Mouse (Mus musculus): ENCODE data around the gene Rabep2.

Rabep2 gene

DNA sequence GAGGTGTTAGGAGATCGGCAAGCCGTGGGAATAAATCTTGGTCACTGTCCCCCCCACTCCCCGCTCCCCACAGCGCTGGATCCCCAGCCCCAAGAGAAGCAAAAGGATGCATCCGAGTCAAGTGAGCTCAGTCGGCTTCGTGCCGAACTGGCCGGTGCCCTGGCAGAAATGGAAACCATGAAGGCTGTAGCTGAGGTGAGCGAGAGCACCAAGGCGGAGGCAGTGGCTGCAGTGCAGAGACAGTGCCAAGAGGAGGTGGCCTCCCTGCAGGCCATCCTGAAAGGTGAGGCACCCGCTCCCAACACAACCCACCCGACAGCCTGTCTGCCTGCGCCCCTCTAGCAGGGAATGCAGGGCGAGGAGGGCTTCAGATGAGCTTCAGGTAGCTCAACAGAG lies 942 bp downstream of the Rabep2 start:
- in situ Hi-C loops (cut with MboI; ENCODE audit: unreplicated experiment in 2 of 2) = no loop called here

DNA sequence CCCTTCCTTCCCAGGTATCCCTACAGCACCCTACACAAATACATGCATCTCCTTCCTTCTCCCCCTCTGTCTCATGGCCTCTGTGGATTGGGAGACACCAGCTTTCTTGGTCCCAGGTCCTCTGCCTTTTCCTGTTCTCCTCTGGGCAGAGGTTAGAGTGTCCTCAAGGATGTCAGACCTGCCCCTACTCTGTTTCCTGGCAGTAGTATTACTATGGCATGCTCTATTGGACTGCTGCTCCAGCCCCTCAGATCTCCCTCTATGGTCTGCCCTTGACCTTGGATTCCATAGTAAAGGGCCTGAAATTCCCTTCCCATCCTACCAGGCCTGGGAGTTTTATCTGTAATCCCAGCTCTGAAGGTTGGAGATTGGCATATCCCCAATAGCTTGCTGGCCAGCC lies 1.6 kb downstream of the Rabep2 start:
- in situ Hi-C loops (cut with MboI; ENCODE audit: unreplicated experiment in 2 of 2) = no loop called here

DNA sequence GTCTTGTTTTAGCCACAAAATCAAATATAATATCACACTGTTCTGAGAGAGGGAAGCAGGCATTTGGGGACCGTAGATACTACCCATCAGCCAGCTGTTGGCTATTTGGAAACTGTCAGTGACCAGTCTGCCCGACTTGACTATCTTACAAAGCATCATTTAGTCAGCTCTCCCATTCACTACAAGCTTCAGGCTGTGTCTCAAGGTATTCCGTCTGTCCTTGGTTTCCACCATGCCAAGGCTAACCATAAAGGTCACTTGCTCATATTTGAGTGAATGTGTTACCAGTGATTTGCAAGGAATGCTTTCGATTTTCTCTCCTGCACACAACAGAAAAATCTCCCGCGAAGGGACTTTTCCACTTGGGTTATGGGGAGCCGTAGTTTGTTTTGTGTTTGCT lies 6.2 kb downstream of the Rabep2 start:
- in situ Hi-C loops (cut with MboI; ENCODE audit: unreplicated experiment in 2 of 2) = loop anchor here (5.0 kb wide), 3 partner anchors 37 to 93 kb away; partner anchors contain the start of gene Nfatc2ip (in 2 of the 2)

DNA sequence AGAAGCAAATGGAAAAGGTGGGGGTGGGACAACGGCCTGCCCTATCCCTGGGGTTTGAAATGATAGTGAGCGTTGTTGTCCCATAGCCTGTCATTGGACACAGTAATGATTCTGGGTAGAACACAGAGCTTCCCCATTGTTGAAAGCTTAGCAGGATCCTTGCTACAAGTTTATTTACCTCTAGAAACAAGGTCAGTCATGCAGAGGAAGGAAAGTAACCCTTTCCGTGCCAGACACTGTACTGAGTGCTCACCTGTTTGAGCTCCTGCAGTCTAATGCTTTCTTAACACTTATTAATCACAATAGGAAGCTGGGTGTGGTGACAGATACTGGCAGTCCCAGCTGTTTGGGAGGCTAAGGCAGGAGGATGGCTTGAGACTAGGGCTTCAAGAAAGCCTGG lies 7.2 kb downstream of the Rabep2 start:
- in situ Hi-C loops (cut with MboI; ENCODE audit: unreplicated experiment in 2 of 2) = loop anchor here (5.0 kb wide), 3 partner anchors 36 to 92 kb away; partner anchors contain the start of gene Nfatc2ip (in 2 of the 2)

DNA sequence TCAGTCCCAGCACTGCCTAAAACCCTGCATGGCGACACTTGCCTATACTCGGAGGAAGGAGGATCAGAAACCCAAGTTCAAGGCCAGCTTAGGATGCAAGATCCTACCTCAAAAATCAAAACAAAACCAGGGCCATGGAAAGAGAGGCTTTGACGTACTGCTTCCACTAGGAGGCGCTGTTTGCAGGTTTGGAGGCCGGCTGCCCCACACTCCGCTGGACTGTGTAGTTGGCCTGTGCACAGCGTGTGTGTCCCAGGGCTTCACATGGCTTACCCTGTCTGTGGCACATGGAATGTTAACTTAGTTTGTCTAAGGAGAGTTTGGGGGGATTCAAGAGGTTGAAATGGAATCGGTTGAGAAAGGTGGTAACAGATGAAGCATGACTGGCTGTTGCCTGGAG lies 8.3 kb downstream of the Rabep2 start:
- in situ Hi-C loops (cut with MboI; ENCODE audit: unreplicated experiment in 2 of 2) = loop anchor here (5.0 kb wide), 3 partner anchors 35 to 90 kb away; partner anchors contain the start of gene Nfatc2ip (in 2 of the 2)

DNA sequence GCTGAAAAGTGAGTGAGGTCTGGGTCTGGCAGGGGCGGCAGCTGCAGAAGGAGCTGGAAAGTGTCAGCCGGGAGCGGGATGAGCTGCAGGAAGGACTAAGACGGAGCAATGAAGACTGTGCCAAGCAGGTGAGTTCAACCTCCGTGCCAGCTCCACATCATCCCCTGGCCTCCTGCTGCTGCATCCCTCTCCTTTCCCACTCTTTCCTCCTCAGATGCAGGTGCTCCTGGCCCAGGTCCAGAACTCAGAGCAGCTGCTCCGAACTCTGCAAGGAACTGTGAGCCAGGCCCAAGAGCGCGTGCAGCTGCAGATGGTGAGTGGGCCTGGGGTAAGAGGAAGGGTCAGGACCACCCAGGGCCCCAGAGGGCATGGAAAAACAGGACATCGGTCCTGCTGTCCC lies 11.6 kb downstream of the Rabep2 start:
- in situ Hi-C loops (cut with MboI; ENCODE audit: unreplicated experiment in 2 of 2) = no loop called here

DNA sequence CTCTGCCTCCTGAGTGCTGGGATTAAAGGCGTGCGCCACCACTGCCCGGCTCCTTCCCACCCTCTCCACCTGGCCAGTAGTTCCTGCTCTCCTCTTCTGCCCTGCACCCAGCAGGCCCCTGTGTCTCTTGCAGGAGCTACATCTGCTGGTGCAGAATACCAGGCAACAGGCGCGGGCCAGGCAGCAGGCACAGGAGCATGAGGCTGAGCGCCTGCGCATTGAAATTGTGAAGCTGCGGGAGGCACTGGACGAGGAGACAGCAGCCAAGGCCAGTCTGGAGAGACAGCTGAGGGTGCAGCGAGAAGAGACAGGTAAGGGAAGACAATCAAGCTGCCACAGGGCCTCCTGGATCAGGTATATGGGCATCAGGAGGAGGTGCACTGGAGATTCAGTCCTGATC lies 15.4 kb downstream of the Rabep2 start:
- in situ Hi-C loops (cut with MboI; ENCODE audit: unreplicated experiment in 2 of 2) = no loop called here

DNA sequence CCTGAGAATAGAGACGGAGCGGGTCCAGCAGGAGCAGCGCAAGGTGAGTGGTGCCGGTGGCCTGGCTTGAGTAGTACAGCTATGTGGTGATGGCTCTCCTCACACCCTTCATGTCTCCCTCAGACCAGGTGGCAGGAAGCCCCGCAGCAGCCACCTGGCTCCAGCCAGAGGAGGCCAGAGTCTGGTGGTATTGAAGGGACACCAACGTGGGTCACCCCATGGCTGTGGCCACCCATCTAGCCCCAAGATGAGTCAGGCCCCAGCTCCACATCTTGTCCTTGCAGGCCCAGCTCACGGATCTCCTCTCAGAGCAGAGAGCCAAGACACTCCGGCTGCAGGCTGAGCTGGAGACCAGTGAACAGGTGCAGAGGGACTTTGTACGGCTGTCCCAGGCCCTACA lies 16.0 kb downstream of the Rabep2 start:
- in situ Hi-C loops (cut with MboI; ENCODE audit: unreplicated experiment in 2 of 2) = no loop called here

DNA sequence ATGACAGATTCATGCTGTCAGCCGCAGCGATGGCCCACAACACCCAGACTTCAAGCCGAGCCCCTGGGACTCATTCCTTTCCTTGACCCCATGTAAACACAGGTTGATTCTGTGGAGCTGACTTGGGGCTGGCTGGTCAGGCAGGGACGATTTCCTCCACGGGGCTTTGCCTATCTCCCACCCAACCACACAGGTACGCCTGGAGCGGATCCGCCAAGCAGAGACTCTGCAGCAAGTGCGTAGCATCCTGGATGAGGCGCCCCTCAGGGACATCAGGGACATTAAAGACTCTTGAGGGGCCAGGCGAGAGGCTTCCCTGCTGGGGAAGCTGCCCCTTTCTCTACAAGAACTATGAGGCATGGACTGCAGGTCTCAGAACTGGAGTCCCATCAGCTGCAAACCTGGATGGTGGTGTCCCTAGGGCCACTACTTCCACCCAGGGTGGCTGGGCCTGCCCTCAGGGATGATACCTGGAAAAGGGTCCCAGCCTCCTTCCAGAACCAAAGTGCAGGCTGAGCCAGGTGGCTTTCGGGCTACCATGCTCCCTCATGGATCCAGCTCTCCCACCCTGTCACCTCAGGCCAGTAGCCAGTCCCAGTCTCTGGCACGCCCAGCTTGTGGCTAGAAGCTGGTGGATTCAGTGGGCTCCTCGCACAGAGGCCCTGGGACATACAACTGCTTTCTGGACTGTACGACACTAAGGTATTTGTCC lies 16.7 kb downstream of the Rabep2 start:
- in situ Hi-C loops (cut with MboI; ENCODE audit: unreplicated experiment in 2 of 2) = no loop called here

DNA sequence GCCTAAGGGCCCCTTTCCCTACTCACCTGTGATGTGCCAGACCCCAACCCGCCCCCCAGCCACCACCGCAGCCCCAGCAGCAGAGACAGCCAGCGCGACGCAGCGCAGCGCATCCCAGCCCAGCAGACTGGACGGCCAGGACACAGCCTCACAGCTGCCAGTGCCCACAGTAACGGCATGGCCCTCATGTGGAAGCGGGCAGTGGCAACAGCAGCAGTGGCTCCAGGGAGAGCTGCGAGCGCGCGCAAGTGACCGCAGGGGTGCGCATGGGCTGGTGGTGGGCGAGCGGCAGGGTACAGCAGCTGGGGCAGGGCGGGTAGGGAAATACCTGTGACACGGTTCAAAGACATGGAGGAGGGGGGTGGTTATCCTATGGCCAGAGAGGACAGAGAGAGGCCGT lies 17.7 kb downstream of the Rabep2 start:
- in situ Hi-C loops (cut with MboI; ENCODE audit: unreplicated experiment in 2 of 2) = no loop called here

DNA sequence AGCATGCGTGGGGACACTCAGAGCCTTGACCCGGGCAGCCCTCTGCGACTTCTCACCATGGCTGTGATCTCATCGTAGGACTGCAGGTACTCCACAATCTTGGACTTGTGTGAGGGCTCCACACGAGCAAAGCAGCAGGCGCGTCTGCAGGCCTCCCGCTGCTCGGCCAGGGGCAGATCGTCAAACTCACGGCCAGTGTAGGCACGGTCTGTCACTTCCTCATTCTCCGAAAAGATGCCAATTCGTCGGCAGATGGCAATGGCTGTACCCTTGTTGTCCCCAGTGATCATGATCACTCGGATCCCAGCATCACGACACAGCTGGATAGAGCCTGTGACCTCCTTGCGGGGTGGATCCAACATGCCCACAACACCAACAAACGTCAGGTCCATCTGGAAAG lies 19.9 kb downstream of the Rabep2 start:
- in situ Hi-C loops (cut with MboI; ENCODE audit: unreplicated experiment in 2 of 2) = no loop called here

DNA sequence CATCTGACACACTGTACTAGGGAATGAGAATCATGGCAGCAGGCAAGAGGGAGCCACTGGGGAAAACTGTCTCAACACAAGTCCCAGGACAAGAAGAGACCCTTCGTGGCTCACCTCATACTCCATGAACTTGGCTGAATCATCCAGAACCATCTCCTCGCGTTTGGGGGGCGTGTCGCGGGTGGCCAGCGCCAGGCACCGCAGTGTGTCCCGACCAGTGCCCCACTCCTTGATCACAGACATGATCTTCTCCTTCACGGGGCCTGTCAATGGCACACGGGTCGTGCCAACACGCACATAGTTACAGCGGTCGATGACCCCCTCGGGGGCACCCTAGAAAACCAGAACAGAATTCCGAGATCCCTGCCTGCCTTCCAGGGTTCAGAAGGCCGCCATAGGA lies 21.4 kb downstream of the Rabep2 start:
- in situ Hi-C loops (cut with MboI; ENCODE audit: unreplicated experiment in 2 of 2) = no loop called here

DNA sequence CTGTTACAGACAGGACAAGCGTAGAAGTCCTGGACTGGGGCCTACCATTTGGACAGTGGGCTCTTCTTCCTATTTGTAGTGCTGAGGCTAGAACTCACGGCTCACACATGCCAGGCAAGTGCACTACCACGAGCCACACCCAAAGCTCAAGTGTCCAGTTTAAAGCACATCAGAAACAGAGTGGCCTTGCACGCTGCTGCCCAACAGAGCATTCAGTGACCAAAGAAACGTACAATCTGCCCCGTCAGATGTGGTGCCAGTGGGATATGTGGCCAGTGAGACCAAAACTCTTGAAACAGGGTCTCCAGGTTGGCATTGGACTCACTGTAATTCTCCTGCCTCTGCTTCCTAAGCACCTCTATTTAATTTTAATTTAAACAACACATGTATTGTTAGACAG lies 22.1 kb downstream of the Rabep2 start:
- in situ Hi-C loops (cut with MboI; ENCODE audit: unreplicated experiment in 2 of 2) = no loop called here

DNA sequence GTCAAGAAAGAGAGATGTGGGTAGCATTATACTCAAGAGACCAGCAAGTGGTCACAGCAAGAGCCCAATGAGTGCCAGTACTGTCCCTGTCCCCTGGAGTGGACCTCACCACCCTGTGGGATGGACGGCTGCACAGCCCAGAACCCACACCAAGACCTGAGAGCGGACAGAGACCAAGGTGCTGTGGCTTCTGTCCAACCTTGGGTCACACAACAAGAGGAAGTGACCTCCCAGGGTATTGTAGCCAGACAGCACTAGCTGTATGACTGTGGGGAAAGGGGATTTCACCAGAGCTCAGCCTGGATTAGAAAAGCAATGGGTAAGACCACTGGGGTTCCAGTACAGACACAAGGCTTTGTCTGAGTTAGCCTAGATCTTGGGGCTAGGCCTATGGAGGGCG lies 23.7 kb downstream of the Rabep2 start:
- in situ Hi-C loops (cut with MboI; ENCODE audit: unreplicated experiment in 2 of 2) = no loop called here

DNA sequence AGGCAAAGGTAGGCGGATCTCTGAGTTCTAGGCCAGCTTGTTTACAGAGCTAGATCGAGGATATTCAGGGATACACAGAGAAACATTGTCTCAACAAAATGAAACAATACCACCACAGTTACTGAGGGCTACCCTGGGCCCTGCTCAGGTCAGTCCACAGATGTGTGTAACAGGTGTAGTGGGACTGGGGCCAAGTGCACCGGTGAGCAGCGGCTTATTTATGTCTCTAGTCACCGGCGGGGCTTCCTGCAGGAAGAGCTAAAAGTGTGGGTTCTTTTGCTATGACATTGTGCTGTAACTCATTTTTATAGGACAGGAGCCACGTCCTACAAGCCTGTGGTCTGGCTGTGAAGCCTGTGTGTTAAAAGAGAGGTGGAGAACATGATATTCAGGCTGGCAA lies 25.3 kb downstream of the Rabep2 start:
- in situ Hi-C loops (cut with MboI; ENCODE audit: unreplicated experiment in 2 of 2) = no loop called here

DNA sequence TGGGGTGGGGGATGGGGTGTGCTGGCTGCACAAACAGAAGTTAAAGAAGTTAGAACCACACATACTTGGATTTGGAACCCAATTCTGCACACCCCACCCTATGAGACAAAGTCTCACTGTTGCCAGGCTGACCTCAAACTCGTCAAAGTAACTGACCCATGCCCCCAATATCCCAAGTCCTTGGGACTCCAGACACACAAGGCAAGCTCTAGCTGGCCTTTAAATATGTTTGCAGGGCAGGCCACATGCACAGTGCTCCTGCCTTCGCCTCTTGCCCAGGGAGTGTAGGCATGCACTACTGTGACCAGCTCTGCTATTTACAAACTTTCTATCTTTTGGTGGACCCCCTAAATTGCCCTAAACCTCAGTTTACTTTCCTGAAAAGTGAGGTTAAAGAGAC lies 26.7 kb downstream of the Rabep2 start:
- in situ Hi-C loops (cut with MboI; ENCODE audit: unreplicated experiment in 2 of 2) = no loop called here

DNA sequence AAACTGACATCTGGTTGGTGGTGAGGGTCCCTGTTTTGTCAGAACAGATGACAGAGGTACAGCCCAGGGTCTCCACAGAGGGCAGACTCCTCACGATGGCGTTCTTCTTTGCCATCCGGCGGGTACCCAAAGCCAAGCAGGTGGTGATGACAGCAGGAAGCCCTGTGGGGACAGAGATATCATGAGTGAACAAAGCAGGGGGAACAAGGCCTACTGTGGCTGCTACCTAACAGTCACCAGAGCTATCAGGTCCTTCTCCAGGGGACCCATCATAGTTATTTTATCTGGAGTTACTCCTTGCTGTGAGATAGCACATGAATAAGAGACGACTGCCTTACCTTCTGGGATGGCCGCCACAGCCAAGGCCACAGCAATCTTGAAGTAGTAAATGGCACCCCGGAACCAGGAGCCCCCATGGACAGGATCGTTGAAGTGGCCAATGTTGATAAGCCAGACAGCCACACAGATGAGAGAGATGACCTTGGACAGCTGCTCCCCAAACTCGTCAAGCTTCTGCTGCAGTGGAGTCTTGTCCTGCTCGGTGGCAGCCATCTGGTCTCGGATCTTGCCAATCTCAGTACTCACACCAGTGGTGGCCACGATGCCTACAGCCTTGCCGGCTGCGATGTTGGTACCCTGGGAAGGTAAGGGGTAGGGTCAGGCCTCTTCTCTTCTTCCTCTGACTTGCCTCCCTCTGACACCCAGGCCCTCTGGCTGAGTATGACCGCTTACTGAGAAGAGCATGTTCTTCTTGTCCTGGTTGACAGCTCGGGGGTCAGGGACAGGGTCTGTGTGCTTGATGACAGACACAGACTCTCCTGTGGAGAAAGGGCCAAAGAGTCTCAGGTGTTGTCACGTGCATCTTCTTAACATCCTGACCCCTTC lies 28.1 kb downstream of the Rabep2 start:
- in situ Hi-C loops (cut with MboI; ENCODE audit: unreplicated experiment in 2 of 2) = no loop called here

DNA sequence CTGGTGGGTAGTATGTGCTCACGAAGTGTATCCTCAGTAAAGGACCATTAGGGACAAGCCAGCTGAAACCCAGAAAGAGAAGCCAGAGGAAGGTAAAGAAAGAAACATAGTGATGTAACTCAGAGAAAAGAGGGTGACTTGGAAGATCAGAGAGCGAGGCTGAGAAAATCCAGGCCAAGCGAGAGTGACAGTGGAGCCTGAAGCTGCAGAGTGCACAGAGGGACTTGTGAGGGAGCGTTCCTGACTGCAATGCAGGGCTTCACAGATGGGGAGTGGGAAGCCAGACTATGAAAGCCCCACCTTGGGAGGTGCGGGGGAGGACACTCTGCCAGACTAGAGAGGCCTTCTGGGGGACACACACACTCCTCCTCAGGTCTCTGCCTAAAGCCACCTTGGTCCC lies 29.7 kb downstream of the Rabep2 start:
- in situ Hi-C loops (cut with MboI; ENCODE audit: unreplicated experiment in 2 of 2) = no loop called here

DNA sequence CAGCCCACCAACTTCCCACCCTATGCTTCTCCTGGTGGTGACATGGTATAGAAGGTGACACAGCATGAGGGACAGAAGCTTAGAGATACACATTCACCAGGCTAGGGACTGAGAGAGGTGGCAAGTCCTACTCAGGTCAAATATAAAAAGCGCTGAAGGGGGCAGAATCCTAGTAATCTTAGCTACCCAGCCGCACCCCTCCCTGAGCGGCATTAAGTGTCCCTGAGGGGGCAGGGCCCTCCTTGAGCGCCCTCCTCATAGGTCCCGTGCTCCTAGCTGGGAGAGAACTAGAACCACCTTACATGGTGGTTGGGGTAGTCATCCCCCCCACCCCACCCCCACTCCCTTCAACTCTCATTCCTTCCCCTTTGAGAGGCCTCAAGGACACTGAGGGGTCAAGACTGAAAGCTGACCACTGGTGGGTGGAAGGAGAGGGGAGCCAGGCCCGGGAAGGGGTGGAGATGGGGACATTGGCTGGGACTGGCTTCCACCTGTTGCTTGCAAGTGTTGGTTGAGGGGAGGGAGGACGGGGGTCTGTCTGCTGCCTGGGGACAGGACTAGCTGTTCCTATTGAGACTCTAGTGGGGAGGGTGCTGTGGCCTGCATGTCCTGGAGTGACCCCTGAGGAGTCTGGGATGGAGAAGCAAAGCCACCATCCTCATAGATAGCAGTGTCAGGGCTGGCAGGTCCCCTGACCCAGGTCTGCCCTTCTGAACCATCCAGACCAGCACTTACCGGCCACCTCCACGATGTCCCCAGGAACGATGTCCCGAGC lies 30.5 kb downstream of the Rabep2 start:
- in situ Hi-C loops (cut with MboI; ENCODE audit: unreplicated experiment in 2 of 2) = no loop called here

DNA sequence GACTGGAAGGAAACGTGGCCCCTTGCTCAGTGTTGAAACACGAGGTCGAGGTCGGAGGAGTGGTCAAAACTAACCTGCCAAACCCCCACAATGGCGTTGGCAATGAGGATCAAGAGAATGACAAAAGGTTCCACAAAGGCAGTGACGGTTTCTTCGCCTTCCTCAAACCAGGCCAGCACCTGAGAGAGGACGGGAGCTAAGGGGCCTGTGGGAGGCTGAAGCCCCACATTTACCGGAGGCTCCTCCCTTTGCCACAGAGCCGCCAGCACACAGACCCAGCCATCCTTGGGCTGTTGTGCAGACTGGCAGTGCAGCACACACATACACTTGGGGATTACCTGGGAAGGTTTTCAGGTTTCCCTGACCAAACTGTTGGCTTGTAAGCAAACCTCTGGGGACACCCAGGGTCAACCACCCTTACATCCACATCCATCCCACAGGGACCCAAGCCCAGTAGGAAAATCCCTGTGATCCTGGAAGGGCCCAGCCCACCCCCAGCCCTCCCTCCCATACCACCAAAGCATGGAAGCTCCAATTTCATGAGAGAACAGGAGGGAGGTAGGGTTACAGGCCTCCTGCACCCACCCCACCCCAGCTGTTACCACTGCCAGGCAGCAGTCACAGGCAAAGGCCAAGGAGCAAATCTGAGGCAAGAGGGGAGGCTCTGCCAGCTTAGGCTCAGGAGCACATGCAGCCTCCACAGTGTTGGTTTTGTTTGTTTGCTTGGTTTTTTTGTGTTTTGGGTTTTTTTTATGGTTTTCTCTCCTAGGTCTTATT lies 32.3 kb downstream of the Rabep2 start:
- in situ Hi-C loops (cut with MboI; ENCODE audit: unreplicated experiment in 2 of 2) = no loop called here
